Mouse (Mus musculus): Measurements from ENCODE around the gene Mgst2. TPM values are rescaled to one million over a fixed set of nuclear protein-coding genes. Genes with fewer than 3 reads are reported as not detected.
A peak's percentile ranks its signal among the peaks of the same experiment; 100 is the strongest.

Mgst2 gene
- polyA plus RNA-seq, 1 experiment from 2014 or later, result 1.3 TPM

- H3K9ac ChIP-seq, result no peak overlapping the region
- no peaks in the 10 kb centered on the region for H3K27me3 ChIP-seq
- H3K9me3 ChIP-seq, result no peaks in the 10 kb centered on the region
- 0 out of 2 replicates have a peak, but pooled peaks have one; percentile 2 for ATAC-seq (ENCODE audit: low read depth)
- no peak overlapping the region for H3K4me3 ChIP-seq
- 80% methylated on average over 12 of the region's 12 CpGs for WGBS
- H3K4me1 ChIP-seq (replicated peaks), result peaks cover 63% of the 10 kb centered on the region
- no peaks in the 10 kb centered on the region for H3K36me3 ChIP-seq
- no peak overlapping the region for H3K4me2 ChIP-seq
- peak overlapping the region; percentile 68 for H3K27ac ChIP-seq (replicated peaks)
Measured at GRCm38 (mm10) chr3:51728456-51728855, 68.3 kb downstream of the Mgst2 start.

GRCm38 (mm10) chr3:51729109-51729918 lies 69.2 kb downstream of the Mgst2 start:
- 0 out of 2 replicates have a peak, but pooled peaks have one; percentile 34 for ATAC-seq (ENCODE audit: low read depth)

DNA sequence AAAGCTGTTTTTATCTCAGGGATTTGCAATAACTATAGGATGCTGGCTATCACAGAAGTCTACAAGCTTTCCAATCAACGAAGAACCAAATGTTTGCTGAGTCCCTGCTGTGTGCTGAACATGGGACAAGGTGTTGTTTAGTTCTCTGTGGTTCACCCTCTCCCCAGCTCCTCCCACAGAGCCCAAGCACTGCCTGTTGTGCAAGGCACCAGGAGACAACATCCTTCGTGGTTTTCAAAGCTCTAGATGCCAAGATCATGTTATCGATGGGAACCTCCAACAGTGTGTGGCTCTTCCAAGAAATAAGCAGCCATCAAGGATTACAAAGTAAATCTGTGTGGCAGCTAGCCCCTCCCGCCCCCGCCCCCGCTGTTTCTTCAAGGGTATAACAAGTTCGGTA lies 70.5 kb downstream of the Mgst2 start:
- WGBS, result 90% methylated on average over 7 of the region's 7 CpGs

More at GRCm38 (mm10) chr3:51729109-51729918, 69.2 kb downstream of the Mgst2 start:
- 64% methylated on average over 14 of the region's 14 CpGs for WGBS
- Histone ChIP-seq H3K9ac (no peak overlapping the region), H3K4me1 (replicated peaks) (peaks cover 67% of the 10 kb centered on the region), H3K4me2 (no peak overlapping the region), H3K9me3 (no peaks in the 10 kb centered on the region), H3K27me3 (no peaks in the 10 kb centered on the region), H3K36me3 (no peaks in the 10 kb centered on the region), H3K4me3 (no peak overlapping the region), H3K27ac (replicated peaks) (peak overlapping the region; percentile 68; the same call in 1 of the 2 replicates)

GRCm38 (mm10) chr3:51731949-51732636 lies 71.9 kb downstream of the Mgst2 start:
- Histone ChIP-seq H3K9me3 (no peaks in the 10 kb centered on the region), H3K4me2 (no peak overlapping the region), H3K27ac (replicated peaks) (peak overlapping the region; percentile 85), H3K9ac (no peak overlapping the region), H3K4me1 (replicated peaks) (peaks cover 57% of the 10 kb centered on the region), H3K36me3 (no peaks in the 10 kb centered on the region), H3K4me3 (no peak overlapping the region), H3K27me3 (no peaks in the 10 kb centered on the region)
- ATAC-seq (ENCODE audit: low read depth), result no peak
- 67% methylated on average over 16 of the region's 16 CpGs for WGBS

More for the DNA sequence above, 70.5 kb downstream of the Mgst2 start:
- H3K36me3 ChIP-seq, result no peaks in the 10 kb centered on the region
- peaks cover 63% of the 10 kb centered on the region for H3K4me1 ChIP-seq (replicated peaks)
- no peaks in the 10 kb centered on the region for H3K9me3 ChIP-seq
- no peak overlapping the region for H3K4me3 ChIP-seq
- no peaks in the 10 kb centered on the region for H3K27me3 ChIP-seq
- H3K9ac ChIP-seq, result no peak overlapping the region
- ATAC-seq (ENCODE audit: low read depth), result no peak
- H3K4me2 ChIP-seq, result no peak overlapping the region
- H3K27ac ChIP-seq (replicated peaks), result 0 out of 2 replicates have a peak overlapping the region, but pooled peaks have one; percentile 85

Other genes starting within 250 kb of the Mgst2 start
- gene Naa15, start 245.2 kb upstream of the Mgst2 start, polyA plus RNA-seq (2015; fragmentation: Nextera tagmentation; extraction: Ambion mirVana), result 49.8 and 54.2 TPM in 2 replicates
- gene Rab33b, start 176.4 kb upstream of the Mgst2 start, polyA plus RNA-seq (2015; fragmentation: Nextera tagmentation; extraction: Ambion mirVana), result 22.7 and 27.2 TPM in 2 replicates
- gene Setd7, start 99.5 kb upstream of the Mgst2 start, polyA plus RNA-seq (2015; fragmentation: Nextera tagmentation; extraction: Ambion mirVana), result 3.4 and 4.1 TPM in 2 replicates

Measured in neural tube, embryonic 13.5 days (tissue).